ENCODE assay signal across 8 mouse cellular contexts in genomic region chr4:152185137-152185509, GRCm38 (mm10). TPM values are rescaled to one million over a fixed set of nuclear protein-coding genes. Genes with fewer than 3 reads are reported as not detected.
DNase-seq lines count a peak whose midpoint lies in the region; ATAC-seq lines count a peak whose summit lies in the region.

No protein-coding gene starts in this region.

- H3K4me2 ChIP-seq in embryonic facial prominence, embryonic 12.5 days (replicated peaks): peak overlapping the region; percentile 48
- peak overlapping the region; percentile 55 for H3K4me2 ChIP-seq in lung, embryonic 16.5 days (ENCODE audit: low read depth, low read length)
- peak overlapping the region; percentile 57 for H3K4me2 ChIP-seq in stomach, embryonic 15.5 days

- peak overlapping the region; percentile 84 for H3K27ac ChIP-seq in embryonic facial prominence, embryonic 12.5 days
- H3K27ac ChIP-seq in lung, embryonic 16.5 days (ENCODE audit: low read length): peak overlapping the region; percentile 91
- H3K27ac ChIP-seq in stomach, embryonic 15.5 days: peak overlapping the region; percentile 94

- no peaks in the 10 kb centered on the region for H3K9me3 ChIP-seq in embryonic facial prominence, embryonic 12.5 days
- H3K9me3 ChIP-seq in lung, embryonic 16.5 days (ENCODE audit: control insufficient read depth, low read length): no peaks in the 10 kb centered on the region
- H3K9me3 ChIP-seq in stomach, embryonic 15.5 days: no peaks in the 10 kb centered on the region

- peak overlapping the region; percentile 38 for H3K9ac ChIP-seq in embryonic facial prominence, embryonic 12.5 days
- H3K9ac ChIP-seq in lung, embryonic 16.5 days (ENCODE audit: low read length): peak overlapping the region; percentile 63
- H3K9ac ChIP-seq in stomach, embryonic 15.5 days: no peak overlapping the region

- no peaks in the 10 kb centered on the region for H3K36me3 ChIP-seq in embryonic facial prominence, embryonic 12.5 days
- H3K36me3 ChIP-seq in lung, embryonic 16.5 days (ENCODE audit: control insufficient read depth, insufficient read depth, low read length): no peaks in the 10 kb centered on the region
- H3K36me3 ChIP-seq in stomach, embryonic 15.5 days: no peaks in the 10 kb centered on the region

- H3K27me3 ChIP-seq in embryonic facial prominence, embryonic 12.5 days: peaks cover under 1% of the 10 kb centered on the region; the same call in 1 of the 2 replicates
- H3K27me3 ChIP-seq in lung, embryonic 16.5 days (ENCODE audit: control insufficient read depth, insufficient read depth, low read depth, low read length): no peaks in the 10 kb centered on the region
- H3K27me3 ChIP-seq in stomach, embryonic 15.5 days (replicated peaks): no peaks in the 10 kb centered on the region

- DNase-seq in kidney, postnatal 4 days: peak; percentile 51 to 70
- no peak for DNase-seq in kidney, adult 9 months
- no peak for DNase-seq in thymus, postnatal 10 days (ENCODE audit: low spot score in 2 of 2)
- no peak for DNase-seq in cerebellum, adult 8-10 months

- peaks cover 21% of the 10 kb centered on the region for H3K4me1 ChIP-seq in embryonic facial prominence, embryonic 12.5 days
- peaks cover 28% of the 10 kb centered on the region for H3K4me1 ChIP-seq in lung, embryonic 16.5 days (replicated peaks; ENCODE audit: control insufficient read depth, insufficient read depth, low read length)
- peaks cover 27% of the 10 kb centered on the region for H3K4me1 ChIP-seq in stomach, embryonic 15.5 days

- ATAC-seq in embryonic facial prominence, embryonic 12.5 days (ENCODE audit: insufficient number of reproducible peaks, insufficient read depth, low FRiP score, low TSS enrichment): peak; percentile 57
- peak; percentile 51 to 55; a peak in 3 of 4 replicates for ATAC-seq in hematopoietic stem cell, adult 5-6 weeks (replicated peaks in 1 of 2; ENCODE audit: insufficient read depth in 1 of 2, low FRiP score in 2 of 2, low TSS enrichment in 1 of 2, low read depth in 1 of 2, poor library complexity in 2 of 2, severe bottlenecking in 2 of 2)
- peak; percentile 76 for ATAC-seq in lung, embryonic 16.5 days (ENCODE audit: low read depth)
- ATAC-seq in stomach, embryonic 15.5 days (ENCODE audit: insufficient read depth, low FRiP score, low read depth): peak; percentile 67

- H3K4me3 ChIP-seq in embryonic facial prominence, embryonic 12.5 days: peak overlapping the region; percentile 25
- H3K4me3 ChIP-seq in lung, embryonic 16.5 days (ENCODE audit: low read length): peak overlapping the region; percentile 36
- peak overlapping the region; percentile 35; the same call in 1 of the 2 replicates for H3K4me3 ChIP-seq in stomach, embryonic 15.5 days (replicated peaks)

- WGBS in embryonic facial prominence, embryonic 12.5 days: 3% methylated on average over 3 of the region's 3 CpGs
- WGBS in lung, embryonic 16.5 days: 8% methylated on average over 3 of the region's 3 CpGs
- 2% methylated on average over 3 of the region's 3 CpGs for WGBS in stomach, embryonic 15.5 days

RNA-seq across cellular contexts. Expression of gene Acot7, which starts 7.2 kb away (rescaled TPM):
- 57.9 and 69.8 TPM in 2 replicates for polyA plus RNA-seq in embryonic facial prominence, embryonic 12.5 days (2016; fragmentation: Nextera tagmentation; extraction: Ambion mirVana)
- total RNA-seq in hematopoietic stem cell, adult 5-6 weeks (2017): 66.4 and 72.7 TPM in 2 replicates
- 66.5 and 69.0 TPM in 2 replicates for polyA plus RNA-seq in lung, embryonic 16.5 days (2015; fragmentation: Nextera tagmentation; extraction: Ambion mirVana)
- polyA plus RNA-seq in stomach, embryonic 15.5 days (2015; fragmentation: Nextera tagmentation; extraction: Ambion mirVana): 60.0 and 63.1 TPM in 2 replicates

RNA-seq across cellular contexts. Expression of gene Hes2, which starts 26.5 kb away (rescaled TPM):
- 0.09 TPM in 1 of 2 replicates, not detected in the other for polyA plus RNA-seq in embryonic facial prominence, embryonic 12.5 days (2016; fragmentation: Nextera tagmentation; extraction: Ambion mirVana)
- total RNA-seq in hematopoietic stem cell, adult 5-6 weeks (2017): not detected in 2 replicates
- polyA plus RNA-seq in lung, embryonic 16.5 days (2015; fragmentation: Nextera tagmentation; extraction: Ambion mirVana): 0.54 and 0.87 TPM in 2 replicates
- 0.43 and 0.44 TPM in 2 replicates for polyA plus RNA-seq in stomach, embryonic 15.5 days (2015; fragmentation: Nextera tagmentation; extraction: Ambion mirVana)

RNA-seq across cellular contexts. Expression of gene Espn, which starts 33.0 kb away (rescaled TPM):
- 6.4 and 6.6 TPM in 2 replicates for polyA plus RNA-seq in embryonic facial prominence, embryonic 12.5 days (2016; fragmentation: Nextera tagmentation; extraction: Ambion mirVana)
- 0.89 and 1.6 TPM in 2 replicates for total RNA-seq in hematopoietic stem cell, adult 5-6 weeks (2017)
- 6.6 and 10.1 TPM in 2 replicates for polyA plus RNA-seq in lung, embryonic 16.5 days (2015; fragmentation: Nextera tagmentation; extraction: Ambion mirVana)
- polyA plus RNA-seq in stomach, embryonic 15.5 days (2015; fragmentation: Nextera tagmentation; extraction: Ambion mirVana): 15.9 and 19.2 TPM in 2 replicates

Comparison
In these comparisons a context has a peak if more than half of its experiments do, and no peak if none do; other contexts are left out.
1. DNase-seq: peak in kidney, postnatal 4 days (2 of 2); none in kidney, adult 9 months (single experiment), thymus, postnatal 10 days (0 of 2) and cerebellum, adult 8-10 months (single experiment).
2. Peak in every context shown above with its lines, with median percentiles within 50 percentile points of each other: ATAC-seq, H3K27ac ChIP-seq, H3K4me2 ChIP-seq and H3K4me3 ChIP-seq.